Mouse (Mus musculus): ENCODE results near the gene Epn2. TPM values are rescaled to one million over a fixed set of nuclear protein-coding genes. Genes with fewer than 3 reads are reported as not detected.

Epn2 gene
- polyA plus RNA-seq, 1 experiment: 14.1 TPM

GRCm38 (mm10) chr11:61484613-61485540, 94.6 kb downstream of the Epn2 start, which contains the start of gene Mfap4:
Gene Mfap4, plus strand, starts transcription at chr11:61485431.
- no peak within 1 kb of the TSS for H3K4me3 ChIP-seq
- H3K36me3 ChIP-seq (ENCODE audit: control insufficient read depth, insufficient read depth): peaks cover 10% of the 10 kb centered on the region
- no peaks in the 10 kb centered on the region for H3K27me3 ChIP-seq (ENCODE audit: control insufficient read depth, insufficient read depth, insufficient read length)
- H3K79me2 ChIP-seq (ENCODE audit: control insufficient read depth, insufficient read depth): no peaks in the 10 kb centered on the region
- TF ChIP-seq CEBPB (IDR thresholded peaks at IDR 0.05; ENCODE audit: insufficient read depth, poor library complexity, severe bottlenecking) (no peak), SRF (IDR thresholded peaks at IDR 0.05; ENCODE audit: control insufficient read depth, insufficient read length, low read depth) (no peak), USF1 (IDR thresholded peaks at IDR 0.05; ENCODE audit: low read depth) (no peak), MAX (IDR thresholded peaks at IDR 0.05; ENCODE audit: low read depth) (no peak), MYOG (IDR thresholded peaks at IDR 0.05; ENCODE audit: control insufficient read depth in 1 of 3, insufficient read depth in 1 of 3, insufficient read length in 2 of 3, low read depth in 2 of 3) (no peak), POLR2AphosphoS2 (IDR thresholded peaks at IDR 0.05; ENCODE audit: insufficient read length, low read depth) (no peak), REST (IDR thresholded peaks at IDR 0.05; ENCODE audit: insufficient read depth, insufficient read length) (no peak), TCF12 (IDR thresholded peaks at IDR 0.05; ENCODE audit: insufficient read depth, poor library complexity, severe bottlenecking) (no peak), MYOD1 (IDR thresholded peaks at IDR 0.05; ENCODE audit: control insufficient read depth in 1 of 3, insufficient read length in 2 of 3, low read depth in 2 of 3) (no peak), POLR2A (IDR thresholded peaks at IDR 0.05; ENCODE audit: insufficient read length, low read depth) (no peak), E2F4 (IDR thresholded peaks at IDR 0.05; ENCODE audit: insufficient read depth) (no peak), TCF3 (IDR thresholded peaks at IDR 0.05; ENCODE audit: insufficient read length, low read depth) (no peak)
- no peak within 1 kb of the TSS for H3K4me2 ChIP-seq (ENCODE audit: low read depth)
- no peak within 1 kb of the TSS for H3ac ChIP-seq (ENCODE audit: control insufficient read depth, insufficient read length)

GRCm38 (mm10) chr11:61484256-61484612, 95.3 kb downstream of the Epn2 start:
- TF ChIP-seq E2F4 (IDR thresholded peaks at IDR 0.05; ENCODE audit: insufficient read depth) (no peak), USF1 (IDR thresholded peaks at IDR 0.05; ENCODE audit: low read depth) (no peak), POLR2AphosphoS2 (IDR thresholded peaks at IDR 0.05; ENCODE audit: insufficient read length, low read depth) (no peak), TCF3 (IDR thresholded peaks at IDR 0.05; ENCODE audit: insufficient read length, low read depth) (no peak), SRF (IDR thresholded peaks at IDR 0.05; ENCODE audit: control insufficient read depth, insufficient read length, low read depth) (no peak), TCF12 (IDR thresholded peaks at IDR 0.05; ENCODE audit: insufficient read depth, poor library complexity, severe bottlenecking) (no peak), CEBPB (IDR thresholded peaks at IDR 0.05; ENCODE audit: insufficient read depth, poor library complexity, severe bottlenecking) (no peak), REST (IDR thresholded peaks at IDR 0.05; ENCODE audit: insufficient read depth, insufficient read length) (no peak)
- no peak overlapping the region for H3K4me3 ChIP-seq
- no peaks in the 10 kb centered on the region for H3K79me2 ChIP-seq (ENCODE audit: control insufficient read depth, insufficient read depth)
- H3ac ChIP-seq (ENCODE audit: control insufficient read depth, insufficient read length): no peak overlapping the region
- H3K4me2 ChIP-seq (ENCODE audit: low read depth): no peak overlapping the region
- H3K36me3 ChIP-seq (ENCODE audit: control insufficient read depth, insufficient read depth): peaks cover 4% of the 10 kb centered on the region
- H3K27me3 ChIP-seq (ENCODE audit: control insufficient read depth, insufficient read depth, insufficient read length): no peaks in the 10 kb centered on the region

GRCm38 (mm10) chr11:61483226-61483845, 96.2 kb downstream of the Epn2 start:
- Histone ChIP-seq H3K4me2 (ENCODE audit: low read depth) (no peak overlapping the region), H3K36me3 (ENCODE audit: control insufficient read depth, insufficient read depth) (peaks cover under 1% of the 10 kb centered on the region), H3K27me3 (ENCODE audit: control insufficient read depth, insufficient read depth, insufficient read length) (no peaks in the 10 kb centered on the region), H3K79me2 (ENCODE audit: control insufficient read depth, insufficient read depth) (no peaks in the 10 kb centered on the region), H3ac (ENCODE audit: control insufficient read depth, insufficient read length) (no peak overlapping the region), H3K4me3 (no peak overlapping the region)
- no peak for TF ChIP-seq TCF3 (IDR thresholded peaks at IDR 0.05; ENCODE audit: insufficient read length, low read depth)
- no peak for TF ChIP-seq TCF12 (IDR thresholded peaks at IDR 0.05; ENCODE audit: insufficient read depth, poor library complexity, severe bottlenecking)
- no peak for TF ChIP-seq USF1 (IDR thresholded peaks at IDR 0.05; ENCODE audit: low read depth)
- no peak for TF ChIP-seq MYOG (IDR thresholded peaks at IDR 0.05; ENCODE audit: control insufficient read depth in 1 of 3, insufficient read depth in 1 of 3, insufficient read length in 2 of 3, low read depth in 2 of 3)
- no peak for TF ChIP-seq SRF (IDR thresholded peaks at IDR 0.05; ENCODE audit: control insufficient read depth, insufficient read length, low read depth)
- no peak for TF ChIP-seq MYOD1 (IDR thresholded peaks at IDR 0.05; ENCODE audit: control insufficient read depth in 1 of 3, insufficient read length in 2 of 3, low read depth in 2 of 3)

GRCm38 (mm10) chr11:61481239-61482090, 98.0 kb downstream of the Epn2 start:
- H3ac ChIP-seq (ENCODE audit: control insufficient read depth, insufficient read length): no peak overlapping the region
- H3K36me3 ChIP-seq (ENCODE audit: control insufficient read depth, insufficient read depth): no peaks in the 10 kb centered on the region
- no peak overlapping the region for H3K4me3 ChIP-seq
- TF ChIP-seq CEBPB (IDR thresholded peaks at IDR 0.05; ENCODE audit: insufficient read depth, poor library complexity, severe bottlenecking) (no peak), USF1 (IDR thresholded peaks at IDR 0.05; ENCODE audit: low read depth) (no peak), MYOD1 (IDR thresholded peaks at IDR 0.05; ENCODE audit: control insufficient read depth in 1 of 3, insufficient read length in 2 of 3, low read depth in 2 of 3) (no peak), MAX (IDR thresholded peaks at IDR 0.05; ENCODE audit: low read depth) (no peak), MYOG (IDR thresholded peaks at IDR 0.05; ENCODE audit: control insufficient read depth in 1 of 3, insufficient read depth in 1 of 3, insufficient read length in 2 of 3, low read depth in 2 of 3) (no peak), REST (IDR thresholded peaks at IDR 0.05; ENCODE audit: insufficient read depth, insufficient read length) (no peak)
- H3K27me3 ChIP-seq (ENCODE audit: control insufficient read depth, insufficient read depth, insufficient read length): no peaks in the 10 kb centered on the region
- no peaks in the 10 kb centered on the region for H3K79me2 ChIP-seq (ENCODE audit: control insufficient read depth, insufficient read depth)
- no peak overlapping the region for H3K4me2 ChIP-seq (ENCODE audit: low read depth)
